ENCODE assay signal across 15 mouse cellular contexts in genomic region chr9:67171409-67171808, GRCm38 (mm10).
DNase-seq lines count a peak whose midpoint lies in the region; ATAC-seq and TF ChIP-seq lines count a peak whose summit lies in the region.
"Had no signal": no experiment of that assay in that cellular context is flagged by ENCODE, and none has a peak within 500 bp of the region (broad histone marks: within the 10 kb centered on the region; RNA-seq: fewer than 3 reads in every experiment).

No protein-coding gene starts in this region.

- H3K9ac ChIP-seq in heart, embryonic 12.5 days, result no peak overlapping the region
- H3K9ac ChIP-seq in liver, embryonic 14.5 days (replicated peaks), result no peak overlapping the region
- H3K9ac ChIP-seq in ES-E14 (ENCODE audit: insufficient read depth, low read depth, low read length, poor library complexity, severe bottlenecking), result no peak overlapping the region
- H3K9ac ChIP-seq in heart, embryonic 16.5 days (ENCODE audit: low read length), result no peak overlapping the region
- H3K9ac ChIP-seq: stomach, embryonic 15.5 days had no signal

- H3K27ac ChIP-seq in heart, embryonic 12.5 days (ENCODE audit: poor library complexity, severe bottlenecking), result peak overlapping the region; percentile 38
- no peak overlapping the region for H3K27ac ChIP-seq in liver, embryonic 14.5 days
- no peak overlapping the region for H3K27ac ChIP-seq in ES-E14 (ENCODE audit: insufficient read depth, low read depth, low read length, poor library complexity, severe bottlenecking)
- H3K27ac ChIP-seq in heart, embryonic 16.5 days (ENCODE audit: low read length), result peak overlapping the region; percentile 82
- H3K27ac ChIP-seq: stomach, embryonic 15.5 days had no signal

- 79% methylated on average over 4 of the region's 4 CpGs for WGBS in heart, embryonic 12.5 days
- WGBS in liver, embryonic 14.5 days (ENCODE audit: insufficient replicate concordance), result 81% methylated on average over 4 of the region's 4 CpGs
- WGBS in heart, embryonic 16.5 days, result 81% methylated on average over 4 of the region's 4 CpGs

- H3K4me3 ChIP-seq in heart, embryonic 12.5 days, result no peak overlapping the region
- no peak overlapping the region for H3K4me3 ChIP-seq in liver, embryonic 14.5 days (ENCODE audit: insufficient read depth in 1 of 2, low read depth in 2 of 2, low read length in 2 of 2)
- H3K4me3 ChIP-seq in ES-E14 (ENCODE audit: insufficient read depth in 1 of 2, low read depth in 1 of 2, low read length in 2 of 2, poor library complexity in 1 of 2, severe bottlenecking in 1 of 2), result no peak overlapping the region
- no peak overlapping the region for H3K4me3 ChIP-seq in heart, embryonic 16.5 days (ENCODE audit: low read length)
- H3K4me3 ChIP-seq: stomach, embryonic 15.5 days had no signal

- peaks cover 26% of the 10 kb centered on the region for H3K4me1 ChIP-seq in heart, embryonic 12.5 days (replicated peaks)
- H3K4me1 ChIP-seq in liver, embryonic 14.5 days (replicated peaks; ENCODE audit: control insufficient read depth in 2 of 2, insufficient read depth in 2 of 2, low read length in 1 of 2), result peaks cover 0 to 6% of the 10 kb centered on the region in 2 experiments; a peak in 2 of 4 replicates
- H3K4me1 ChIP-seq in ES-E14 (ENCODE audit: control insufficient read depth in 2 of 2, insufficient read depth in 2 of 2, low read length in 2 of 2, poor library complexity in 1 of 2), result peaks cover 0 to 2% of the 10 kb centered on the region in 2 experiments; a peak in 1 of 4 replicates
- peaks cover 21% of the 10 kb centered on the region for H3K4me1 ChIP-seq in heart, embryonic 16.5 days (ENCODE audit: control insufficient read depth, insufficient read depth, low read length)
- H3K4me1 ChIP-seq: stomach, embryonic 15.5 days had no signal

- DNase-seq in heart, adult 18-20 months, result no peak
- no peak for DNase-seq in liver, embryonic 14.5 days (ENCODE audit: low read depth in 3 of 3, low spot score in 3 of 3)
- DNase-seq in liver (no peak), ES-E14 (ENCODE audit: low read depth, low spot score) (no peak)
- DNase-seq in right cerebral cortex, adult 2 months (ENCODE audit: low spot score in 2 of 2), result no peak
- DNase-seq in frontal cortex, postnatal 25 days (ENCODE audit: low spot score in 2 of 2), result no peak
- DNase-seq: cerebellum, adult 8-10 months; embryo, embryonic 11 days; right cerebral cortex, postnatal 4 days; thymus, postnatal 4 days had no signal

- no peaks in the 10 kb centered on the region for H3K27me3 ChIP-seq in heart, embryonic 12.5 days (replicated peaks)
- H3K27me3 ChIP-seq in liver, embryonic 14.5 days (ENCODE audit: control insufficient read depth, insufficient read depth, low read length), result no peaks in the 10 kb centered on the region
- H3K27me3 ChIP-seq in heart, embryonic 16.5 days (ENCODE audit: control insufficient read depth, insufficient read depth, low read length), result no peaks in the 10 kb centered on the region
- H3K27me3 ChIP-seq: stomach, embryonic 15.5 days had no signal

- no peak for ATAC-seq in heart, embryonic 12.5 days (ENCODE audit: insufficient number of reproducible peaks, low FRiP score)
- ATAC-seq in liver, embryonic 14.5 days (ENCODE audit: insufficient read depth), result no peak
- ATAC-seq in heart, embryonic 16.5 days (replicated peaks; ENCODE audit: extremely low read depth, insufficient read depth, low FRiP score), result no peak
- ATAC-seq: inflammation-experienced regulatory T-cells, adult 6 months had no signal

- no peaks in the 10 kb centered on the region for H3K36me3 ChIP-seq in heart, embryonic 12.5 days
- H3K36me3 ChIP-seq in liver, embryonic 14.5 days (replicated peaks; ENCODE audit: control insufficient read depth, insufficient read depth, low read depth), result no peaks in the 10 kb centered on the region
- no peaks in the 10 kb centered on the region for H3K36me3 ChIP-seq in ES-E14 (ENCODE audit: control insufficient read depth, insufficient read depth, low read length, poor library complexity, severe bottlenecking)
- H3K36me3 ChIP-seq in heart, embryonic 16.5 days (ENCODE audit: control insufficient read depth, insufficient read depth), result 0 out of 2 replicates have a peak, but pooled peaks cover 2% of the 10 kb centered on the region
- H3K36me3 ChIP-seq: stomach, embryonic 15.5 days had no signal

- H3K4me2 ChIP-seq in heart, embryonic 12.5 days, result no peak overlapping the region
- H3K4me2 ChIP-seq in liver, embryonic 14.5 days (ENCODE audit: low read depth), result no peak overlapping the region
- no peak overlapping the region for H3K4me2 ChIP-seq in heart, embryonic 16.5 days (ENCODE audit: low read depth, low read length)
- H3K4me2 ChIP-seq: midbrain, embryonic 11.5 days; stomach, embryonic 15.5 days had no signal

- no peak for TF ChIP-seq EP300 in liver, embryonic 14.5 days (IDR thresholded peaks at IDR 0.05; ENCODE audit: low read depth)

- peak; percentile 45 for TF ChIP-seq CTCF in liver, embryonic 14.5 days (IDR thresholded peaks at IDR 0.05; ENCODE audit: low read depth)

- in situ Hi-C loops in ES-E14 (cut with MboI; ENCODE audit: low sequenced_read_pairs in 2 of 2, unreplicated experiment in 2 of 2), result no loop called here

- H3K9me3 ChIP-seq in heart, embryonic 12.5 days (replicated peaks), result peaks cover 8% of the 10 kb centered on the region; the same call in 1 of the 2 replicates
- H3K9me3 ChIP-seq in liver, embryonic 14.5 days (ENCODE audit: control insufficient read depth, low read length), result peaks cover 2% of the 10 kb centered on the region
- no peaks in the 10 kb centered on the region for H3K9me3 ChIP-seq in ES-E14 (ENCODE audit: control insufficient read depth, insufficient read depth, low read depth, low read length)
- peaks cover 6% of the 10 kb centered on the region; the same call in 1 of the 2 replicates for H3K9me3 ChIP-seq in heart, embryonic 16.5 days (replicated peaks; ENCODE audit: control insufficient read depth, low read length)
- H3K9me3 ChIP-seq: stomach, embryonic 15.5 days had no signal

TF ChIP-seq in ES-E14, 5 proteins besides CTCF, POLR2A, EP300 and RAD21:
- TF ChIP-seq ZC3H11A (IDR thresholded peaks at IDR 0.05; ENCODE audit: borderline replicate concordance, low read depth, low read length) (0 out of 2 replicates have a peak, but pooled peaks have one; percentile 52), MAFK (IDR thresholded peaks at IDR 0.05; ENCODE audit: insufficient read depth, low read depth, low read length) (no peak)

Comparison
In these comparisons a context has a peak if more than half of its experiments do, and no peak if none do; other contexts are left out.
1. H3K27ac ChIP-seq: peak in heart, embryonic 12.5 days (single experiment) and heart, embryonic 16.5 days (single experiment); none in liver, embryonic 14.5 days (single experiment) and ES-E14 (single experiment).